26 mouse cellular contexts compared by ENCODE assay signal in genomic region chr7:91790949-91791564, GRCm38 (mm10).
DNase-seq lines count a peak whose midpoint lies in the region; ATAC-seq and TF ChIP-seq lines count a peak whose summit lies in the region.
"Had no signal": no experiment of that assay in that cellular context is flagged by ENCODE, and none has a peak within 500 bp of the region (broad histone marks: within the 10 kb centered on the region; RNA-seq: fewer than 3 reads in every experiment).

No protein-coding gene starts in this region.

- H3K4me3 ChIP-seq in hindbrain, embryonic 16.5 days (ENCODE audit: low read length), result no peak overlapping the region
- no peak overlapping the region for H3K4me3 ChIP-seq in hindbrain, embryonic 12.5 days
- H3K4me3 ChIP-seq in midbrain, embryonic 13.5 days (replicated peaks), result no peak overlapping the region
- H3K4me3 ChIP-seq in midbrain, embryonic 10.5 days, result no peak overlapping the region
- no peak overlapping the region for H3K4me3 ChIP-seq in midbrain, postnatal 0 days (ENCODE audit: low read depth, low read length)
- H3K4me3 ChIP-seq: embryonic facial prominence, embryonic 12.5 days; embryonic facial prominence, embryonic 15.5 days; gastrocnemius, adult 2 months had no signal

- no peaks in the 10 kb centered on the region for H3K9me3 ChIP-seq in hindbrain, embryonic 16.5 days (ENCODE audit: control insufficient read depth, low read length)
- no peaks in the 10 kb centered on the region for H3K9me3 ChIP-seq in hindbrain, embryonic 12.5 days (replicated peaks)
- H3K9me3 ChIP-seq in midbrain, embryonic 13.5 days, result no peaks in the 10 kb centered on the region
- no peaks in the 10 kb centered on the region for H3K9me3 ChIP-seq in midbrain, embryonic 10.5 days (replicated peaks)
- no peaks in the 10 kb centered on the region for H3K9me3 ChIP-seq in midbrain, postnatal 0 days (ENCODE audit: low read length)
- H3K9me3 ChIP-seq: embryonic facial prominence, embryonic 12.5 days; embryonic facial prominence, embryonic 15.5 days; G1E had no signal

- H3K27ac ChIP-seq in hindbrain, embryonic 16.5 days (ENCODE audit: low read depth, low read length), result no peak overlapping the region
- H3K27ac ChIP-seq in hindbrain, embryonic 12.5 days, result no peak overlapping the region
- H3K27ac ChIP-seq in midbrain, embryonic 13.5 days, result no peak overlapping the region
- H3K27ac ChIP-seq in midbrain, embryonic 10.5 days (replicated peaks), result no peak overlapping the region
- no peak overlapping the region for H3K27ac ChIP-seq in midbrain, postnatal 0 days (ENCODE audit: low read depth, low read length)
- H3K27ac ChIP-seq: embryonic facial prominence, embryonic 12.5 days; embryonic facial prominence, embryonic 15.5 days; gastrocnemius, adult 2 months had no signal

- no peak overlapping the region for H3K9ac ChIP-seq in hindbrain, embryonic 16.5 days (ENCODE audit: low read depth, low read length)
- no peak overlapping the region for H3K9ac ChIP-seq in hindbrain, embryonic 12.5 days
- H3K9ac ChIP-seq in midbrain, embryonic 13.5 days (replicated peaks), result no peak overlapping the region
- no peak overlapping the region for H3K9ac ChIP-seq in midbrain, postnatal 0 days (replicated peaks; ENCODE audit: low read length, poor library complexity, severe bottlenecking)
- H3K9ac ChIP-seq: embryonic facial prominence, embryonic 12.5 days; embryonic facial prominence, embryonic 15.5 days; forebrain, postnatal 0 days had no signal

- H3K27me3 ChIP-seq in hindbrain, embryonic 16.5 days (replicated peaks; ENCODE audit: control insufficient read depth, insufficient read depth, low read length), result no peaks in the 10 kb centered on the region
- no peaks in the 10 kb centered on the region for H3K27me3 ChIP-seq in hindbrain, embryonic 12.5 days
- H3K27me3 ChIP-seq in midbrain, embryonic 13.5 days, result no peaks in the 10 kb centered on the region
- no peaks in the 10 kb centered on the region for H3K27me3 ChIP-seq in midbrain, embryonic 10.5 days (ENCODE audit: low read depth, poor library complexity, severe bottlenecking)
- H3K27me3 ChIP-seq in midbrain, postnatal 0 days (ENCODE audit: insufficient read depth, low read length), result no peaks in the 10 kb centered on the region
- H3K27me3 ChIP-seq: CH12.LX; embryonic facial prominence, embryonic 12.5 days; embryonic facial prominence, embryonic 15.5 days; Patski had no signal

- H3K4me1 ChIP-seq in hindbrain, embryonic 16.5 days (ENCODE audit: control insufficient read depth, insufficient read depth, low read depth, low read length), result no peaks in the 10 kb centered on the region
- H3K4me1 ChIP-seq in hindbrain, embryonic 12.5 days, result no peaks in the 10 kb centered on the region
- H3K4me1 ChIP-seq in midbrain, embryonic 13.5 days (replicated peaks), result no peaks in the 10 kb centered on the region
- H3K4me1 ChIP-seq in midbrain, embryonic 10.5 days, result no peaks in the 10 kb centered on the region
- no peaks in the 10 kb centered on the region for H3K4me1 ChIP-seq in midbrain, postnatal 0 days (ENCODE audit: insufficient read depth, low read length)
- H3K4me1 ChIP-seq: embryonic facial prominence, embryonic 12.5 days; embryonic facial prominence, embryonic 15.5 days had no signal

- WGBS in hindbrain, embryonic 16.5 days, result 66% methylated on average over 4 of the region's 4 CpGs
- 79% methylated on average over 4 of the region's 4 CpGs for WGBS in hindbrain, embryonic 12.5 days
- 76% methylated on average over 4 of the region's 4 CpGs for WGBS in midbrain, embryonic 13.5 days
- WGBS in midbrain, embryonic 10.5 days, result 88% methylated on average over 4 of the region's 4 CpGs
- 61% methylated on average over 4 of the region's 4 CpGs for WGBS in midbrain, postnatal 0 days

- peak; percentile 45; the same call in 1 of the 2 replicates for ATAC-seq in hindbrain, embryonic 16.5 days
- no peak for ATAC-seq in hindbrain, embryonic 12.5 days (ENCODE audit: low FRiP score)
- ATAC-seq in midbrain, embryonic 13.5 days, result peak; percentile 66
- no peak for ATAC-seq in midbrain, postnatal 0 days (ENCODE audit: low FRiP score)
- ATAC-seq: forebrain, embryonic 14.5 days; forebrain, postnatal 0 days; Patski had no signal

- DNase-seq in midbrain, embryonic 10.5 days (ENCODE audit: low spot score), result no peak
- peak; percentile 39 for DNase-seq in retina, postnatal 1 day
- DNase-seq in retina, embryonic 14.5 days (ENCODE audit: low spot score), result no peak
- peak; percentile 21 for DNase-seq in midbrain, postnatal 0 days (ENCODE audit: low spot score)
- no peak for DNase-seq in urinary bladder, adult 2 months (ENCODE audit: low spot score)
- DNase-seq: adrenal gland, postnatal 10 days; adrenal gland, postnatal 36 days; B cell, adult 2 months; cerebellum, adult 11 months; cerebellum, adult 2 months; cerebellum, adult 9-11 months; cerebellum, postnatal 25 days; forebrain, postnatal 0 days; gastrocnemius, adult 2 months; gastrocnemius, postnatal 14 days; heart, adult 11 months had no signal

- no peaks in the 10 kb centered on the region for H3K36me3 ChIP-seq in hindbrain, embryonic 16.5 days (ENCODE audit: control insufficient read depth, insufficient read depth, low read length)
- no peaks in the 10 kb centered on the region for H3K36me3 ChIP-seq in hindbrain, embryonic 12.5 days
- H3K36me3 ChIP-seq in midbrain, embryonic 13.5 days, result no peaks in the 10 kb centered on the region
- H3K36me3 ChIP-seq in midbrain, embryonic 10.5 days, result no peaks in the 10 kb centered on the region
- H3K36me3 ChIP-seq in midbrain, postnatal 0 days (ENCODE audit: insufficient read depth, low read length), result no peaks in the 10 kb centered on the region
- H3K36me3 ChIP-seq: embryonic facial prominence, embryonic 12.5 days; embryonic facial prominence, embryonic 15.5 days; G1E had no signal

- no peak for TF ChIP-seq CTCF in midbrain, postnatal 0 days (IDR thresholded peaks at IDR 0.05)

- no peak overlapping the region for H3K4me2 ChIP-seq in hindbrain, embryonic 16.5 days (ENCODE audit: low read length)
- H3K4me2 ChIP-seq in hindbrain, embryonic 12.5 days (replicated peaks), result no peak overlapping the region
- H3K4me2 ChIP-seq in midbrain, embryonic 13.5 days (replicated peaks), result no peak overlapping the region
- no peak overlapping the region for H3K4me2 ChIP-seq in midbrain, postnatal 0 days (ENCODE audit: low read depth, low read length, poor library complexity, severe bottlenecking)
- H3K4me2 ChIP-seq: embryonic facial prominence, embryonic 12.5 days; embryonic facial prominence, embryonic 15.5 days; heart, embryonic 11.5 days had no signal

Comparison
In these comparisons a context has a peak if more than half of its experiments do, and no peak if none do; other contexts are left out.
1. ATAC-seq: peak in hindbrain, embryonic 16.5 days (single experiment) and midbrain, embryonic 13.5 days (single experiment); none in hindbrain, embryonic 12.5 days (single experiment) and midbrain, postnatal 0 days (single experiment).
2. DNase-seq: peak in retina, postnatal 1 day (single experiment) and midbrain, postnatal 0 days (single experiment); none in midbrain, embryonic 10.5 days (single experiment), retina, embryonic 14.5 days (single experiment) and urinary bladder, adult 2 months (single experiment).